Mouse (Mus musculus) stomach, embryonic 16.5 days (tissue): ENCODE data around the gene Gas2l3. TPM values are rescaled to one million over a fixed set of nuclear protein-coding genes. Genes with fewer than 3 reads are reported as not detected.

Experiments
- ATAC-seq: fragments of 200-750 bp; cut with Nextera tagmentation; 2 replicates; pipeline ENCODE4 v1.8.0; 2017; ENCODE audit warnings: moderate number of reproducible peaks, moderate TSS enrichment; ENCODE audit not compliant: insufficient read depth, low FRiP score
- H3K27ac ChIP-seq: fragments of 300-500 bp; sonication (generic); 2 replicates; pipeline ENCODE4 v1.5.1; 2014; ENCODE audit warnings: low read length
- H3K27me3 ChIP-seq: fragments of 300-500 bp; sonication (generic); 2 replicates; pipeline ENCODE4 v1.6.1; 2014; ENCODE audit warnings: low read length, control low read depth, mixed read lengths; ENCODE audit not compliant: control insufficient read depth, insufficient read depth
- H3K36me3 ChIP-seq: fragments of 300-500 bp; sonication (generic); 2 replicates; pipeline ENCODE4 v1.6.1; 2014; ENCODE audit warnings: low read length; ENCODE audit not compliant: control insufficient read depth, insufficient read depth
- H3K4me1 ChIP-seq: fragments of 300-500 bp; sonication (generic); 2 replicates; pipeline ENCODE4 v1.6.1; 2014; ENCODE audit warnings: low read length, control low read depth, mixed read lengths; ENCODE audit not compliant: control insufficient read depth, insufficient read depth
- H3K4me2 ChIP-seq: fragments of 300-500 bp; sonication (generic); 2 replicates; pipeline ENCODE4 v1.6.1; 2014; ENCODE audit warnings: low read depth, low read length, mixed read lengths
- H3K4me3 ChIP-seq: fragments of 300-500 bp; sonication (generic); replicated peaks from 2 replicates; pipeline ENCODE4 v1.5.1; 2014; ENCODE audit warnings: mild to moderate bottlenecking, low read length
- H3K9ac ChIP-seq: fragments of 300-500 bp; sonication (generic); 2 replicates; pipeline ENCODE4 v1.6.1; 2014; ENCODE audit warnings: low read length
- H3K9me3 ChIP-seq: fragments of 300-500 bp; sonication (generic); replicated peaks from 2 replicates; pipeline ENCODE4 v1.6.1; 2016; ENCODE audit warnings: low read length, control low read depth; ENCODE audit not compliant: control insufficient read depth
- WGBS: fragments of 180-500 bp; shearing (Covaris S2); extraction: QIAGEN DNeasy Blood & Tissue Kit; methylation state at CpG from one replicate; pipeline ENCODE4 v1.1.7; 2014; 5-methylcytosine and 5-hydroxymethylcytosine counted together
- polyA plus RNA-seq: library from polyadenylated mRNA; unstranded; fragments of >200 nt; fragmentation: Nextera tagmentation; extraction: Ambion mirVana; gene quantifications from 2 replicates; pipeline ENCODE4 v1.2.1, GENCODE M21; 2015

The Gas2l3 gene
- polyA plus RNA-seq, 1 experiment from 2014 or later = 12.7 TPM

- H3K9ac ChIP-seq = no peak overlapping the region
- no peaks in the 10 kb centered on the region for H3K4me1 ChIP-seq
- H3K36me3 ChIP-seq = no peaks in the 10 kb centered on the region
- no peak overlapping the region for H3K4me2 ChIP-seq
- no peak overlapping the region for H3K27ac ChIP-seq
- no peaks in the 10 kb centered on the region for H3K27me3 ChIP-seq
- no peaks in the 10 kb centered on the region for H3K9me3 ChIP-seq
- H3K4me3 ChIP-seq = no peak overlapping the region
- ATAC-seq = no peak
- 57% methylated on average over 7 of the region's 7 CpGs for WGBS
These were observed 37.9 kb upstream of the Gas2l3 start for GRCm38 (mm10) chr10:89481638-89482037.

- WGBS = 86% methylated on average over 8 of the region's 8 CpGs
- Histone ChIP-seq H3K36me3 (no peaks in the 10 kb centered on the region), H3K4me2 (no peak overlapping the region), H3K27ac (no peak overlapping the region), H3K9me3 (no peaks in the 10 kb centered on the region), H3K4me1 (no peaks in the 10 kb centered on the region), H3K9ac (no peak overlapping the region), H3K4me3 (no peak overlapping the region), H3K27me3 (no peaks in the 10 kb centered on the region)
- ATAC-seq = no peak
These were observed 35.0 kb upstream of the Gas2l3 start for GRCm38 (mm10) chr10:89478766-89479165.

- no peak overlapping the region for H3K9ac ChIP-seq
- no peak overlapping the region for H3K4me2 ChIP-seq
- WGBS = 67% methylated on average over 7 of the region's 7 CpGs
- H3K27ac ChIP-seq = no peak overlapping the region
- no peaks in the 10 kb centered on the region for H3K4me1 ChIP-seq
- H3K27me3 ChIP-seq = no peaks in the 10 kb centered on the region
- no peaks in the 10 kb centered on the region for H3K36me3 ChIP-seq
- H3K4me3 ChIP-seq = no peak overlapping the region
- H3K9me3 ChIP-seq = peaks cover 8% of the 10 kb centered on the region; the same call in 1 of the 2 replicates
- ATAC-seq = no peak
These were observed 27.0 kb upstream of the Gas2l3 start for GRCm38 (mm10) chr10:89470596-89471353.

- no peak for ATAC-seq
- Histone ChIP-seq H3K9ac (no peak overlapping the region), H3K27me3 (no peaks in the 10 kb centered on the region), H3K4me1 (peaks cover 2% of the 10 kb centered on the region; the same call in 1 of the 2 replicates), H3K27ac (no peak overlapping the region), H3K9me3 (peaks cover 2% of the 10 kb centered on the region; the same call in 1 of the 2 replicates), H3K36me3 (no peaks in the 10 kb centered on the region), H3K4me3 (no peak overlapping the region), H3K4me2 (no peak overlapping the region)
- WGBS = 73% methylated on average over 4 of the region's 4 CpGs
These were observed 21.1 kb upstream of the Gas2l3 start for GRCm38 (mm10) chr10:89464760-89465405.

GRCm38 (mm10) chr10:89462890-89463289 lies 19.1 kb upstream of the Gas2l3 start:
- ATAC-seq = no peak
- WGBS = 70% methylated on average over 11 of the region's 11 CpGs

GRCm38 (mm10) chr10:89461856-89462507 lies 18.2 kb upstream of the Gas2l3 start:
- Histone ChIP-seq H3K9ac (no peak overlapping the region), H3K4me3 (0 out of 2 replicates have a peak overlapping the region, but pooled peaks have one; percentile 21), H3K4me1 (peaks cover 2% of the 10 kb centered on the region; the same call in 1 of the 2 replicates), H3K4me2 (peak overlapping the region; percentile 47), H3K36me3 (no peaks in the 10 kb centered on the region), H3K27ac (no peak overlapping the region), H3K27me3 (no peaks in the 10 kb centered on the region), H3K9me3 (no peaks in the 10 kb centered on the region)
- 14% methylated on average over 14 of the region's 14 CpGs for WGBS
- ATAC-seq = peak; percentile 63

More at GRCm38 (mm10) chr10:89462890-89463289, 19.1 kb upstream of the Gas2l3 start:
- Histone ChIP-seq H3K4me2 (no peak overlapping the region), H3K9ac (no peak overlapping the region), H3K27me3 (no peaks in the 10 kb centered on the region), H3K9me3 (no peaks in the 10 kb centered on the region), H3K4me3 (no peak overlapping the region), H3K36me3 (no peaks in the 10 kb centered on the region), H3K4me1 (peaks cover 2% of the 10 kb centered on the region; the same call in 1 of the 2 replicates), H3K27ac (no peak overlapping the region)

GRCm38 (mm10) chr10:89460972-89461371 lies 17.2 kb upstream of the Gas2l3 start:
- Histone ChIP-seq H3K9me3 (no peaks in the 10 kb centered on the region), H3K9ac (no peak overlapping the region), H3K4me3 (no peak overlapping the region), H3K27ac (no peak overlapping the region), H3K4me2 (no peak overlapping the region), H3K36me3 (no peaks in the 10 kb centered on the region), H3K4me1 (peaks cover 2% of the 10 kb centered on the region; the same call in 1 of the 2 replicates), H3K27me3 (no peaks in the 10 kb centered on the region)
- ATAC-seq = no peak
- WGBS = 89% methylated on average over 11 of the region's 11 CpGs

- no peak overlapping the region for H3K4me3 ChIP-seq
- no peaks in the 10 kb centered on the region for H3K36me3 ChIP-seq
- 61% methylated on average over 3 of the region's 3 CpGs for WGBS
- H3K4me1 ChIP-seq = peaks cover 2% of the 10 kb centered on the region; the same call in 1 of the 2 replicates
- H3K27me3 ChIP-seq = no peaks in the 10 kb centered on the region
- H3K4me2 ChIP-seq = no peak overlapping the region
- no peak overlapping the region for H3K27ac ChIP-seq
- no peaks in the 10 kb centered on the region for H3K9me3 ChIP-seq
- peak; percentile 65 for ATAC-seq
- H3K9ac ChIP-seq = no peak overlapping the region
These were observed 15.0 kb upstream of the Gas2l3 start for GRCm38 (mm10) chr10:89458770-89459169.

GRCm38 (mm10) chr10:89453794-89454193 lies 10.0 kb upstream of the Gas2l3 start:
- no peak overlapping the region for H3K9ac ChIP-seq
- no peak overlapping the region for H3K4me2 ChIP-seq
- no peak for ATAC-seq
- H3K27ac ChIP-seq = no peak overlapping the region
- no peaks in the 10 kb centered on the region for H3K36me3 ChIP-seq
- H3K9me3 ChIP-seq = no peaks in the 10 kb centered on the region
- H3K4me3 ChIP-seq = no peak overlapping the region
- WGBS = 57% methylated on average over 3 of the region's 3 CpGs
- no peaks in the 10 kb centered on the region for H3K4me1 ChIP-seq
- no peaks in the 10 kb centered on the region for H3K27me3 ChIP-seq
